Mouse (Mus musculus) lung, adult 2 months (tissue): ENCODE data around the gene Ppp1r1b. TPM values are rescaled to one million over a fixed set of nuclear protein-coding genes. Genes with fewer than 3 reads are reported as not detected.
A peak's percentile ranks its signal among the peaks of the same experiment; 100 is the strongest.

ENCODE experiments used
- DNase-seq: peaks from one replicate; pipeline ENCODE4 v3.0.0; 2022
- H3K4me1 ChIP-seq: fragments of 200-500 bp; 2 replicates; pipeline ENCODE4 v1.6.1; 2011; ENCODE audit warnings: low read length; ENCODE audit not compliant: control insufficient read depth, insufficient read depth
- H3K4me3 ChIP-seq: fragments of 200-500 bp; replicated peaks from 2 replicates; pipeline ENCODE3; 2011; ENCODE audit warnings: low read depth, mild to moderate bottlenecking, control low read depth, low read length; ENCODE audit errors: extremely low read depth
- CTCF ChIP-seq: fragments of 200-500 bp; IDR thresholded peaks from 2 replicates; pipeline ENCODE4 v1.5.1; 2011; ENCODE audit warnings: mild to moderate bottlenecking, low read length, control low read depth; ENCODE audit not compliant: insufficient read depth
- POLR2A ChIP-seq: fragments of 200-500 bp; IDR thresholded peaks from 2 replicates; pipeline ENCODE4 v1.6.1; 2011; ENCODE audit warnings: low read depth, mild to moderate bottlenecking, control low read depth, low read length, borderline replicate concordance; ENCODE audit errors: extremely low read depth
- WGBS: fragments of 180-500 bp; shearing (Covaris S2); methylation state at CpG from one replicate; pipeline ENCODE4 v1.1.7; 2018; 5-methylcytosine and 5-hydroxymethylcytosine counted together
- polyA plus RNA-seq: library from polyadenylated mRNA; depleted of rRNA; stranded (reverse); fragments of >200 nt; gene quantifications from 2 replicates; pipeline ENCODE4 v1.2.3, GENCODE M21; 2012

The Ppp1r1b gene
- polyA plus RNA-seq, 1 experiment = 20.0 TPM

GRCm38 (mm10) chr11:98355732-98356299 lies 7.6 kb downstream of the Ppp1r1b start:
- peak; percentile 49 for DNase-seq
- no peak for TF ChIP-seq POLR2A
- peak; percentile 50 for TF ChIP-seq CTCF
- H3K4me1 ChIP-seq = peaks cover 14% of the 10 kb centered on the region
- 9% methylated on average over 6 of the region's 6 CpGs for WGBS
- H3K4me3 ChIP-seq = no peak overlapping the region

DNA sequence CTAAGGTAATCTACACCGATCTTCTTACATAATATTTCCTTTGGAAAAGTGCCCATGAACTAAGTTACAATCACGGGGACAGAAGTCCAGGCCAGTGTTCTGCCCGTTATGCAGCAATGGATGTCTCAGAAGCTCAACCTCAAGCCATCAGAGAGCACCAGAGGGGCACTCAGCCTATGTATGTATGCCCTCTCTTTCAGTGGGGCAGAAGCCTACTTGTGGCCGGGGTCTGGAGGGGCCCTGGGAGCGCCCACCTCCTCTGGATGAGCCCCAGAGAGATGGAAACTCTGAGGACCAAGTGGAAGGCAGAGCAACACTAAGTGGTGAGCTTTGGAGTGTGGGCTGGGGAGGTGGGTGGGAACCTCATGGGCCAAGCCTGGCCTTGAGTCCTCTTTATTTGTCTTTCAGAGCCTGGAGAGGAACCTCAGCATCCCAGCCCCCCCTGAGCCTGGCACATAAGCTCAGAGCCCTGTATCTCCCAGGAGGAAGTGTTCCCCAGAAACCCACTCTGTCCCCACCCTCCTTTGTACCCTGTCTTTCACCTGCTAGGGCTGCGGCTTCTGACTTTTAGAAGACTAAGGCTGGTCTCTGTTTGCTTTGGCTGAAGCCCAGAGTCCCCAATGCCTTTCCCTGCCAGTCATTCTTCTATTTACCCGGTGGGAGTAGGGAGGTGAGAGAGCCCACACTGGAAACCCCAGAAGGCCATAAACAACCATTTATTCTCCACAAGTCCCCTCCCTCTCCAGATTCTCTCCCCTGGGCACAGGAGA lies 8.6 kb downstream of the Ppp1r1b start:
- 41% methylated on average over 7 of the region's 7 CpGs for WGBS
- DNase-seq = no peak
- H3K4me3 ChIP-seq = no peak overlapping the region
- peaks cover 20% of the 10 kb centered on the region for H3K4me1 ChIP-seq
- TF ChIP-seq CTCF (no peak), POLR2A (no peak)

- TF ChIP-seq POLR2A = no peak
- TF ChIP-seq CTCF = no peak
- Histone ChIP-seq H3K4me3 (peak overlapping the region; percentile 62), H3K4me1 (peaks cover 26% of the 10 kb centered on the region)
- peak; percentile 24 for DNase-seq
- WGBS = 9% methylated on average over 13 of the region's 13 CpGs
Observed at GRCm38 (mm10) chr11:98357396-98358160, 9.4 kb downstream of the Ppp1r1b start.

DNA sequence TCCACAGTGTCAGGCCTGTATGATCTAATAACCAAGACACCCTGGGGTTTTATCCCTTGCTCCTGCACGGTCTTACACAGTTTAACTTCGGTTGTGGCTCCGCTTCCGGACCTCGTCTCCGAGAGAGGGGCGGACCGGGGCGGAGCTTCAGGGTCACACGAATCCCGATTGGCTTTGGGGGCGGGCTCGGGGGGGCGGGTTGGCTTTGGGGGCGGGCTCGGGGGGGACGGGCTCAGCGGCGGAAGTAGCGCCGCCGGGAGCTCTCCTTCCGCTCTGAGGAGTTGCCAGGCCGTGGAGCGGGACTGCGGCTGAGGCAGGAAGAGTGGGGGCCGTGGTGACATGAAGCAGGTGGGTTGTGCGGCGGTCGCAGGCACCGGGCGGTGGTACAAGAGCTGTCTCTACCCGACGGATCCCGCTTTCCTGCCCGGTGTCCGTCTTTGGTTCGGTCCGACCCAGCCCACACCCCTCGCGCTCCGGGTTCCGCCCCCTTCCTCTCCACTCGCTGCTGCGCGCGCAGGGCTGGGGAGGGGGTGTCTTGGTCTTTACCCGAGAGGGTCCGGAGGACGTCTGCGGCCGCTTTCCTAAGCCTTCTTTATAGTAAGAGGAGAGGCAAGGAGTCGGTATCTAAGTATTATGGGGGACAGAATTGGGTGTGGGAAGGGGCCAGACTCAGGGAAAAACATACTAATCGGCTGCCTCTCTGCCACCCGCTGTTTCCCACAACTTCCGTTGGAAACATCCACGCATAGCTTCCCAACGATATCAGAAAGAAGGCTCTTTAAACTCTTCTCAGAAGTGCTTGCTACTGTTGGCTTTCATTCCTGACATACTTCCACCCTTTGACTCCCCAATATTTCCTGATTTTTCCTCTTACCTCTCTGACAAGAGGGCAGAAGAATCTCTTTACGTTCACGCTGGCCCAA lies 10.2 kb downstream of the Ppp1r1b start, which contains the start of gene Stard3:
Gene Stard3 (plus strand): TSS at position 208 of the 923 bp plus-strand sequence.
- Histone ChIP-seq H3K4me1 (peaks cover 26% of the 10 kb centered on the region), H3K4me3 (peak within 1 kb of the TSS; percentile 88)
- peak; percentile 86 for DNase-seq
- TF ChIP-seq POLR2A = peak; percentile 73
- no peak for TF ChIP-seq CTCF
- WGBS = under 1% methylated on average over 60 of the region's 60 CpGs

GRCm38 (mm10) chr11:98360866-98361521 lies 12.8 kb downstream of the Ppp1r1b start:
- 60% methylated on average over 9 of the region's 9 CpGs for WGBS
- Histone ChIP-seq H3K4me3 (no peak overlapping the region), H3K4me1 (peaks cover 24% of the 10 kb centered on the region)
- no peak for TF ChIP-seq CTCF
- TF ChIP-seq POLR2A = no peak
- DNase-seq = no peak

DNA sequence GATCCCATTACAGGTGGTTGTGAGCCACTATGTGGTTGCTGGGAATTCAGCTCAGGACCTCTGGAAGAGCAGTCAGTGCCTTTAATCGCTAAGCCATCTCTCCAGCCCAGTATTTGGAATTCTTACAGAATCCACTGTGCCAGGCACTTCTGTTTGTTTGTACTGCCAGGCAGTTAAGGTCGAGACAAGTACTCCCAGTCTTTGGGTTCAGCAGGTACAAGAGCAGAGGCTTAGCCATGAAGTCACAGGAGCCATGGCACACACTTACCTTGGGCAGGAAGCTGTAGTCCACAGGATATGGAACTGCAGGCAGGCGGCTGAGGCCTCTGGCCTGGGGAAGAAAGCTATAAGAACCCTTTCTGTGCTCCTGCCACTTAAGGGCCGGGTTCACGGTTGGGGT lies 15.6 kb downstream of the Ppp1r1b start:
- Histone ChIP-seq H3K4me3 (no peak overlapping the region), H3K4me1 (peaks cover 21% of the 10 kb centered on the region)
- TF ChIP-seq CTCF (no peak), POLR2A (peak; percentile 33; the same call in 1 of the 2 replicates)
- WGBS = 61% methylated on average over 5 of the region's 5 CpGs
- DNase-seq = no peak

GRCm38 (mm10) chr11:98364410-98364809 lies 16.2 kb downstream of the Ppp1r1b start:
- no peak overlapping the region for H3K4me3 ChIP-seq
- TF ChIP-seq CTCF = no peak
- no peak for DNase-seq
- peaks cover 18% of the 10 kb centered on the region for H3K4me1 ChIP-seq
- WGBS = 80% methylated on average over 5 of the region's 5 CpGs

DNA sequence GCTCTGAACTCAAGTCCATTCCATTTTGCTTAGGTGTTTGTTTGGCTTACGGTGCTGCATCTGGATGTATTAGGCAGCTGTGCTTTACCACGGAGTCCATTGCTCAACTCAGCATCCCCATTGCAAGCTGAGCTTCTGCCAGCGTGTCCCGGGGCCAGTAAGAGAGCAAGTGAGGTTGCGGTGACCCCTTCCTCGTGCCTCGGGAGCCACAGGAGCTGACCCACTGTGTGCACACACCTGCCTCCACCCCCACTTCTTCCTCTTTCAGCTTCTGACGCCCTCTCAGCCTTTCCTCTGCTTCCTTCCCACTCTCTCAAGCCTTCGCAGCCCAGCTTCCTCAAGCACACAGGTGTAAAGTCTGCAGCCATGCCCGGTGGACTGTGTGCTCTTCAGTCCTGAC lies 18.1 kb downstream of the Ppp1r1b start:
- no peak overlapping the region for H3K4me3 ChIP-seq
- H3K4me1 ChIP-seq = peaks cover 13% of the 10 kb centered on the region
- DNase-seq = no peak
- WGBS = 45% methylated on average over 10 of the region's 10 CpGs
- TF ChIP-seq POLR2A (no peak), CTCF (no peak)
